In the genomic region with DNA sequence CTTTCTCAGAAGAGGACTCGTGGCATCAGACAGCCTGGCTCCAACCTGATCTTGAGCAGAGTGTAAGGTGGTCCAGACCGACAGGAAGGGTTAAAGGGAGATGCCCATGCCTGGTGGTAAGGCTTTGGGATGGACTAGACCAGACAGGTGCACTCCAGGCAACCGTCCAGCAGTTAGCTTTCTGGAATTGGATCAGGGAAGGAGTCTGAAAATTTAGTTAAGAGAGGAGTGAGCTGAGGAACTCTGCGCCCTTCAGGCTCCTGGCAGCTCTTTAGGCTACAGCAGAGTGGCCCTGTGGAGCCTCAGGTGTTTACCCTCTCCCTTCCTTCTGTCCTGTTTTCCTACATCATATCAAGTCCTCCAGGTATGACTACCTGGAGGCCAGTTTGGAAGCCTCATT, we compare ENCODE assay signal across 24 mouse cellular contexts. TPM values are rescaled to one million over a fixed set of nuclear protein-coding genes. Genes with fewer than 3 reads are reported as not detected.
DNase-seq lines count a peak whose midpoint lies in the region; ATAC-seq and TF ChIP-seq lines count a peak whose summit lies in the region.
"Had no signal": no experiment of that assay in that cellular context is flagged by ENCODE, and none has a peak within 500 bp of the region (broad histone marks: within the 10 kb centered on the region; RNA-seq: fewer than 3 reads in every experiment).

No protein-coding gene starts in this region.

- H3K4me2 ChIP-seq in liver, postnatal 0 days (ENCODE audit: low read depth, low read length) = no peak overlapping the region
- H3K4me2 ChIP-seq: embryonic facial prominence, embryonic 12.5 days; embryonic facial prominence, embryonic 15.5 days; heart, embryonic 11.5 days; hindbrain, embryonic 12.5 days; hindbrain, embryonic 15.5 days; intestine, embryonic 15.5 days had no signal

- H3K9me3 ChIP-seq in liver, postnatal 0 days (ENCODE audit: low read length) = no peaks in the 10 kb centered on the region
- H3K9me3 ChIP-seq: embryonic facial prominence, embryonic 12.5 days; embryonic facial prominence, embryonic 15.5 days; G1E; hindbrain, embryonic 12.5 days; hindbrain, embryonic 15.5 days; intestine, embryonic 15.5 days had no signal

- TF ChIP-seq CTCF in liver, postnatal 0 days (IDR thresholded peaks at IDR 0.05; ENCODE audit: low read depth) = no peak

- H3K4me1 ChIP-seq in liver, postnatal 0 days (ENCODE audit: insufficient read depth) = peaks cover 4% of the 10 kb centered on the region; the same call in 1 of the 2 replicates
- H3K4me1 ChIP-seq: hindbrain, embryonic 12.5 days; intestine, embryonic 15.5 days had no signal

- no peak overlapping the region for H3K27ac ChIP-seq in liver, postnatal 0 days (ENCODE audit: low read depth)
- H3K27ac ChIP-seq: embryonic facial prominence, embryonic 12.5 days; embryonic facial prominence, embryonic 15.5 days; hindbrain, embryonic 12.5 days; hindbrain, embryonic 15.5 days; intestine, embryonic 15.5 days had no signal

- H3K36me3 ChIP-seq in liver, postnatal 0 days (replicated peaks; ENCODE audit: insufficient read depth, low read length) = no peaks in the 10 kb centered on the region
- H3K36me3 ChIP-seq: embryonic facial prominence, embryonic 12.5 days; G1E; hindbrain, embryonic 12.5 days; hindbrain, embryonic 15.5 days; intestine, embryonic 15.5 days had no signal

- H3K9ac ChIP-seq in liver, postnatal 0 days (replicated peaks) = no peak overlapping the region
- H3K9ac ChIP-seq: embryonic facial prominence, embryonic 12.5 days; embryonic facial prominence, embryonic 15.5 days; forebrain, postnatal 0 days; hindbrain, embryonic 12.5 days; hindbrain, embryonic 15.5 days; intestine, embryonic 15.5 days had no signal

- WGBS in liver, postnatal 0 days (ENCODE audit: insufficient replicate concordance) = 77% methylated on average over 4 of the region's 4 CpGs

- no peak for ATAC-seq in liver, postnatal 0 days
- ATAC-seq in monocyte, adult 5-6 weeks (replicated peaks; ENCODE audit: insufficient number of reproducible peaks, low FRiP score, low TSS enrichment, poor library complexity, severe bottlenecking) = no peak
- ATAC-seq: forebrain, embryonic 14.5 days; forebrain, postnatal 0 days; intestine, embryonic 15.5 days; Patski had no signal

- TF ChIP-seq EP300 in liver, postnatal 0 days (IDR thresholded peaks at IDR 0.05; ENCODE audit: low read depth) = no peak

- H3K4me3 ChIP-seq in liver, postnatal 0 days (ENCODE audit: low read depth, low read length) = no peak overlapping the region
- H3K4me3 ChIP-seq: embryonic facial prominence, embryonic 12.5 days; embryonic facial prominence, embryonic 15.5 days; hindbrain, embryonic 12.5 days; hindbrain, embryonic 15.5 days; intestine, embryonic 15.5 days had no signal

- peak; percentile 48 for DNase-seq in cerebellum, adult 11 months
- no peak for DNase-seq in cerebellum, adult 8-10 months
- peak; percentile 73 for DNase-seq in cerebellum, adult 11-12 months
- DNase-seq in cerebellum, adult 9-10 months = peak; percentile 74
- DNase-seq in cerebellum, postnatal 25 days = peak; percentile 57 to 69
- DNase-seq in liver, postnatal 0 days = no peak
- DNase-seq in gastrocnemius, postnatal 36 days = no peak
- DNase-seq: adrenal gland, postnatal 10 days; adrenal gland, postnatal 36 days; B cell, adult 2 months; forebrain, postnatal 0 days; heart, adult 11 months; kidney, adult 11 months; kidney, adult 8-10 months had no signal

- H3K27me3 ChIP-seq in liver, postnatal 0 days (ENCODE audit: insufficient read depth, low read length) = no peaks in the 10 kb centered on the region
- H3K27me3 ChIP-seq: embryonic facial prominence, embryonic 12.5 days; embryonic facial prominence, embryonic 15.5 days; hindbrain, embryonic 12.5 days; hindbrain, embryonic 15.5 days; intestine, embryonic 15.5 days; Patski had no signal

- intact Hi-C loops in gastrocnemius, postnatal 36 days (cut with DNase I) = no loop called here

RNA-seq across cellular contexts. Expression of a gene that starts 32.9 kb away (rescaled TPM):
- 16.1 and 19.2 TPM in 2 replicates for polyA plus RNA-seq in liver, postnatal 0 days (2015; fragmentation: Nextera tagmentation; extraction: Ambion mirVana)
- 10 to 100 TPM; 47.5 to 51.9 TPM for total RNA-seq in gastrocnemius, postnatal 36 days (2021)
- 77.9 to 109 TPM (median 85.1 TPM) in 3 replicates for total RNA-seq in monocyte, adult 5-6 weeks (2017)

Comparison
In these comparisons a context has a peak if more than half of its experiments do, and no peak if none do; other contexts are left out.
1. DNase-seq: peak in cerebellum, adult 11 months (single experiment), cerebellum, adult 11-12 months (single experiment), cerebellum, adult 9-10 months (single experiment) and cerebellum, postnatal 25 days (2 of 2); none in cerebellum, adult 8-10 months (single experiment), liver, postnatal 0 days (single experiment) and gastrocnemius, postnatal 36 days (0 of 2).